Mouse (Mus musculus) left cerebral cortex, postnatal 10 days (tissue): ENCODE measurements around the gene 7530416G11Rik. TPM values are rescaled to one million over a fixed set of nuclear protein-coding genes. Genes with fewer than 3 reads are reported as not detected.

Experiments
- total RNA-seq, 2 experiments: library from RNA; stranded (reverse); gene quantifications; 2 replicates each; pipeline ENCODE4 v1.2.3; 2021

Gene 7530416G11Rik
- total RNA-seq, 2 experiments from 2014 or later = not detected

Other genes with a start within 250 kb of the 7530416G11Rik start
- gene Atxn10, start 167.0 kb downstream of the 7530416G11Rik start, total RNA-seq = 100 to 1,000 TPM; 364 to 376 TPM
- gene Wnt7b, start 79.2 kb upstream of the 7530416G11Rik start, total RNA-seq = 10 to 100 TPM; 44.4 to 52.6 TPM
- 1 to 10 TPM; 2.2 to 2.4 TPM for gene Ppara, start 231.8 kb upstream of the 7530416G11Rik start, total RNA-seq